Mouse (Mus musculus): ENCODE results near the gene Tmem100.

- no peak for TF ChIP-seq CTCF (conservative IDR thresholded peaks at IDR 0.05; ENCODE audit: insufficient read depth, insufficient read length, low read depth, low read length)
- TF ChIP-seq POLR2A (IDR thresholded peaks at IDR 0.05; ENCODE audit: low read depth, low read length), result no peak
Observed at GRCm38 (mm10) chr11:90050016-90050415, 19.9 kb downstream of the Tmem100 start.
